Mouse (Mus musculus): Measurements from ENCODE around the gene Fhdc1.

Gene Fhdc1

DNA sequence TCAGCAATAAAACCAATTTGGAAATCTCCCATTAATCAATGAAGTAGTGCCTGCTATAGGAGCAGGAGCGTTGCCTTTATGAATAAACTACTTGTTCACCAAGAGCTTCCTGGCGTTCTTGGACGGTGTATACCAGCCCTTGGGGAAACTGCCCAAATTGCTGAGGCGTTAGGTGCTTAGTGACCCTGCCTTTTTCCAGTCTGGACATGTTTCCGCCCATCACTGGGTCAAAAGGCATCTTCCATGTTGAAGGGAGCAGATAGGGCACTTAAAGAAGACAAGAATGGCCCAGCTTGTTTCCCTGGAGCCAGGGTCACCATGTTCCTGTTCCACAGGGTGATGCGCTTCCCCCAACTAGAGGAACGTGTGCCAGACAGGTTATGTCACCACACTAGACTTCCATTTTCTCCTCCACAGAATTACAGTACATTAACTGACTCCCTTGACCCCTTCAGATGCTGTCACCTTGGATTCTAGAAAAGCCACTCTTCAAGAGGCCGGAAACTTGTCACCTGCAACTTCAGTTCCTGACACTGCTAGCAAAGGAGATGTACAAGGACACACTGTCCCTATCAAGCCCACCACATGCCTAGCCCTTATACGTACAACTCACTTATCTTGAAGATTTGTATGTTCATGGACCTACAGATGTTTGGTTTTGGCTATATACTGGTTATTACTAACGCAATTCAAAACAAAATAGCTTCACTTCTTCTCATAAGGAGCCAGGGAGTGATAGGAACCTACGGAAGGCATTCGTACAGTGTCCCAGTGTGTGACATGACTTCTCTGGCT lies 5.1 kb downstream of the Fhdc1 start:
- DNase-seq (ENCODE audit: extremely low read depth, low read depth): no peak

DNA sequence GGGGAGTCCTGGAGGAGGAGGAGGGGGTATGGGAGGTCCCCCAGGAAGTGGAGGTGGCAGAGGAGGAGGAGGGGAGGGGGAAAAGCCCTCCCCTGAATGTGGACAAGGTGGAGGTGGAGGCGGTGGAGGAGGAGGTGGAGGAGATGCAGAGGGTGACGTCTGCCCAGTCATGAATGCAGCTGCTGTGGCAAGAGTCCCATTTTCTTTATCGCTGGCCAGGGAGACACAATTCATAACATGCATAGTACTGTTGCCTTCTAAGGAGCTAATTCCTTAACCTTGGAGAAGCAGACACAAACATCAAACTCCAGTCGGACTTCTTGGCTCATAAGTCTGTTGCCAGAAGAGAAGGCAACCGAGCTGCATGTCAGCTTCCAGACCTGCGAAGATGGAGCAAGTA lies 5.8 kb downstream of the Fhdc1 start:
- no peak for DNase-seq (ENCODE audit: extremely low read depth, low read depth)

DNA sequence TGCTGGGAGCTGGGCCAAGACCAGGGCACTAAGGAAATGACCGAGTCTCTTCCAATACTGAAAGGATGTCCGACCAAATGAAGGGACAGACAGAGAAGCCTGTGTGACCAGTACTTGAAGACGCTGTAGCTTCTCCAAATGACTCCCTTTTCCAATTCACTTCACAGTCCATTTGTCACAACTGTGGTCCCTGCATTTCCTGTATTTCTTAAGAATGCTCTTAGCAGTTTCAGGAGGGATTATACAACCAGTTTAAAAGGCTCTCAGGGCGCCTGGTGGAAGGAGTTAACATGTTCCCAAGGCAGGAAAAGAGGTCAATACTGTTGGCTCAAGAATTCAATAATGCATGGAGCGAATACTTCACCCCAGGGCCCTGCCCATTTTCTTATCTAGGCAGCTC lies 7.3 kb downstream of the Fhdc1 start:
- DNase-seq (ENCODE audit: extremely low read depth, low read depth): no peak

GRCm38 (mm10) chr3:84472527-84472926 lies 7.7 kb downstream of the Fhdc1 start:
- DNase-seq (ENCODE audit: extremely low read depth, low read depth): no peak

- DNase-seq (ENCODE audit: extremely low read depth, low read depth): peak; percentile 98
Observed at GRCm38 (mm10) chr3:84471146-84471545, 9.1 kb downstream of the Fhdc1 start.

DNA sequence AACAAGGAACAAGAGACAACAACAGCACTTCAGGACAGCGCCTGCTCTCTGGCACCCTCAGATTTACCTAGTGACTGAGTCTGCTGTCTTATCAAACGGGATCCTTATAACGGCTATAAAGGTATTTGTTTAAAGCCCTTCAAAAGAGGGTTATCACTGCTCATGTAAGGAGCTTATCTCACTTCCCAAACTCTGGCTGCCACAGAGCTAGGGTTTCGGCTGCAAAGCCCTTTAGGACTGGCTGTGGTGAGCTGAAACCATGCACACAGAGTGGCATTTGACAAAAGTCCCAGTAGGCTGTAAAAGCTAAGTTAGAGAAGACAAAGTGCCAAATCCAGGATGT lies 12.1 kb downstream of the Fhdc1 start:
- no peak for DNase-seq (ENCODE audit: extremely low read depth, low read depth)

GRCm38 (mm10) chr3:84467419-84468110 lies 12.7 kb downstream of the Fhdc1 start:
- DNase-seq (ENCODE audit: extremely low read depth, low read depth): peak; percentile 84

GRCm38 (mm10) chr3:84465822-84466500 lies 14.3 kb downstream of the Fhdc1 start:
- DNase-seq (ENCODE audit: extremely low read depth, low read depth): no peak

DNA sequence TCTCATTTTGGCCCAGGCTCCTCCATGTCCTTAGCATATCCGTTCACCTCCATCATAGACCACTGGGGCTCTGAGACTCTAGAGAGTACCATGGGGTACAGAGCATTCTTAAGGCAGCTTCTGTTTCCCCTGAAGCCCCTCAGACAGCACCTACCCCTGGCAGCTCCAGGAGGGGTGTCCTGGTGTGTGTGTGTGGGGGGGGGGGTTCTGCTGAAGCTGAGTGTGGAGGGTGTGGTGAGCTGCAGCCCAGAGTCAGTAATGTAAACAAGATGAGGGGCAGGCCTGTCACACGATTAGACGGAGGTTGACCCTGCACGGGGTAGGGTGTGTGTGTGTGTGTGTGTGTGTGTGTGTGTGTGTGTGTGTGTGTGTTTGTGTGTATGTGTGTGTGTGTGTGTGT lies 18.5 kb downstream of the Fhdc1 start:
- no peak for DNase-seq (ENCODE audit: extremely low read depth, low read depth)

DNA sequence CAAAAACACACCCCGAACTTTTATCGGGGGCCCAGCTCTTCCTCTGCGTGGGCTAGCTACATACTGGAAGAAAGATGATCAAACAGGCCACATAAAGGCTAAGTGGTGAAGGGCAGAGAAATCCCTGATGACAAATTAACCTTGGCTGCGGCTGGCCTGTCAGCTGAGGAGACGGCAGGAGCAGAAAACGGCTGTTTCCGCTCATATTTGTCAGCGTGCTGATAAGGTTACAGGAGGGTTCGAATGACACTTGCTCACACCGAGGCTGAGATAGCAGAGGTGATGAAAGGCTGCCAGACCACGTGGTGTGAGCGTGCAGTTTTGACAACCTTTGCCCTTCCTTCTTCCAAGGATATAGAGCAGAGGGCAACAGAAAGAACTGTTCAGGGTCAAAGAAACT lies 19.3 kb downstream of the Fhdc1 start:
- DNase-seq (ENCODE audit: extremely low read depth, low read depth): peak; percentile 92

- no peak for DNase-seq (ENCODE audit: extremely low read depth, low read depth)
Observed at GRCm38 (mm10) chr3:84460499-84460898, 19.7 kb downstream of the Fhdc1 start.

GRCm38 (mm10) chr3:84455733-84456417 lies 24.4 kb downstream of the Fhdc1 start:
- peak; percentile 89 for DNase-seq (ENCODE audit: extremely low read depth, low read depth)

DNA sequence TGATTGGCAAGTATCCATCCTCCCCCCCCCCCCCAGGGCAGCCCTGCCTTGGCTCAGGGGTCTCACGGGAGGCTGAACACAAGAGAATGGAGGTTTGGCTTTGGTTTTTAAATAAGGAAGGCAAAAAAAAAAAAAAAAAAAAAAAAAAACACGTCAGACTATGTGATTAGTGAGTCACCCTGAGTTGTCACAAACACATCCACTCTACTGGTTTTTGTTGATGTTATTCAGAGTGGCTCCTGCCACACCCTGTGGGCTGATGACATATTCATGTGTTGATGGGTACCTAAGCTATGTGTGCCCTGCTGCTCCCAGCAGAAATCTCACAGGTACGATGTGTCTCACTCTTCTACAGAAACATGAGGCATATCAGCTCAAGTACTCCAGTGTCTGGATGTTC lies 29.6 kb downstream of the Fhdc1 start:
- no peak for DNase-seq (ENCODE audit: extremely low read depth, low read depth)

- no peak for DNase-seq (ENCODE audit: extremely low read depth, low read depth)
Observed at GRCm38 (mm10) chr3:84449015-84449414, 31.2 kb downstream of the Fhdc1 start.

- DNase-seq (ENCODE audit: extremely low read depth, low read depth): no peak
Observed at GRCm38 (mm10) chr3:84447803-84448202, 32.4 kb downstream of the Fhdc1 start.

GRCm38 (mm10) chr3:84445838-84446237 lies 34.4 kb downstream of the Fhdc1 start:
- DNase-seq (ENCODE audit: extremely low read depth, low read depth): no peak

DNA sequence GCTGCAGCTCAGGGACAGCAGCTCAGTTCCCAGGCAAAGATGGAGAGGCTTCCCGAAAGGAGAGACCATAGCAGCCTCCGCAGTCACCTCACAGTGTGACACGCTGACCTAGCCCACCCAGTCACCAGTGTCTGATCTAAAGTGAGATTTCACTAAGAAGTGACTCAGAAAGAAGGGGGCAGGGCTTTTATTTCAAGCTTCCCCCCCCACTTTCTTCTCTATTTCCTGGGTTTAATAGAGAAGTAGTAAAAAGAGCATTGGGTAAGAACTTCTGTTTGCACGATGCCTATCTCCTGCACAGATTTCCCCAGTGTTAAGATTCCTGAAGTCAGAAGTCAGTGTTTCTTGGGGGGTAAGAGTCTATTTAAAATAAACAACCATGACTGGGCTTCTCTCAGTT lies 37.3 kb downstream of the Fhdc1 start:
- no peak for DNase-seq (ENCODE audit: extremely low read depth, low read depth)

DNA sequence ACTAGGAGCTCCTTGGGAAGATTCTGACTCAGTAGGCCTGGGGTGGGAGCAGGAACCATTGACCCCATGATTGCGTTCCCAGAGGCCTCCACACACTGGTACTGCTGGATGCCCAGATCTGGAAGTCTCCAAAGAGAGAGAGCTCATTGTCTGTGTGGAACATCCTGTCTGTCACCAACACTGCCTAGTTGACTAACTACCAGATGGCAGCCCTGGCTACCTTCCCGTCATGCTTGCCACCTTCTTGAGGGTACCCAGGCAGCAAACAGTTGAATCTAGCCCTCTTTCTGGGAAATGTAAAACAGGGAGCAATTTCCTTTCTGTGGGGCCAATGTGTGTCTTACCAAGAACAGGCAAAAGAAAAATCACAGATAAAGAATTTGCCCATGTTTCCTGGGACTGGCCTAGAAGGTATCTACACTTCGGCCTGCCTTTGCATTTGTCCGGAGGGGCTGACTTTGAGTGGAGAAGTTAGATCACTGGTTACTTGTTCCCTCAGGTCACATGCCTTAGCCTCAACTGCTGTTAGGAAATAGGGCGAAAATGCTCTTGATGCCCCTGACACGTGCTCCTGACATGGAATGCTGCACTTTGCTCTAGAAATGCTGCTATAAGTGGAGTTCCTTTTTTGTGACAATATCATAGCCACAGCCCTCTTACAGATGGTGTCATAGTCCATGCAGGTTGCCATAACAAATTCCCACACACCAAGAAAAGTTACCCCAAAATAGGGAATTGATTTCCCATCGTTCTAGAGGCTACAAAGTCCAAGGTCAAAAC lies 40.6 kb downstream of the Fhdc1 start:
- no peak for DNase-seq (ENCODE audit: extremely low read depth, low read depth)

- DNase-seq (ENCODE audit: extremely low read depth, low read depth): no peak
Observed at GRCm38 (mm10) chr3:84438840-84439239, 41.4 kb downstream of the Fhdc1 start.

GRCm38 (mm10) chr3:84438118-84438517 lies 42.1 kb downstream of the Fhdc1 start:
- DNase-seq (ENCODE audit: extremely low read depth, low read depth): no peak

GRCm38 (mm10) chr3:84436947-84437346 lies 43.3 kb downstream of the Fhdc1 start:
- no peak for DNase-seq (ENCODE audit: extremely low read depth, low read depth)
